Mouse (Mus musculus) gastrocnemius, adult 18-20 months (tissue): Measurements from ENCODE around the gene A730061H03Rik. TPM values are rescaled to one million over a fixed set of nuclear protein-coding genes. Genes with fewer than 3 reads are reported as not detected.
A peak's percentile ranks its signal among the peaks of the same experiment; 100 is the strongest.

Experiments used
- DNase-seq: peaks from one replicate; pipeline ENCODE4 v3.0.0; 2021; ENCODE audit warnings: low spot score
- total RNA-seq, 2 experiments: library from RNA; stranded (reverse); gene quantifications; 2 replicates each; pipeline ENCODE4 v1.2.3; 2021

Gene A730061H03Rik
- total RNA-seq, 2 experiments from 2014 or later = not detected

GRCm38 (mm10) chr14:55551794-55552193 lies 8.4 kb downstream of the A730061H03Rik start:
- DNase-seq = no peak

DNA sequence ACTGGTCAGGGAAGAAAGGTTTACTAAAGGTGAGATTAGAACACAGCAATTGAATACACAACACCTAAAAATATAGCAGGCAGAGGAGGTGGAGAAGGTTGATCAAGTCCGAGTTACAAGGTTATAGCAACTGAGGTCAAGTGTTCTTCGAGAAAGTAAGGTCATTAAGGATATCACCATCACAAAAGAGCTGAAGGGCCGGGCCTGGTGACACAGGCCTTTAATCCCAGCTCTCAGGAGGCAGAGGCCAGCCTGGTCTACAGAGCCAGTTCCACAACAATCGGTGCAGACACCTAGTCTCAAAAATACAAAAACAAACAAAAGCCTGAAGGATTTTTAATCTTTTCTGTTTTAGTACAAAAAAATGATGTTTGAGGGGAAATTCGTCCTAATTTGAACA lies 8.9 kb downstream of the A730061H03Rik start:
- no peak for DNase-seq

GRCm38 (mm10) chr14:55550191-55550590 lies 10.0 kb downstream of the A730061H03Rik start:
- no peak for DNase-seq

GRCm38 (mm10) chr14:55544334-55544733 lies 15.9 kb downstream of the A730061H03Rik start:
- no peak for DNase-seq

DNA sequence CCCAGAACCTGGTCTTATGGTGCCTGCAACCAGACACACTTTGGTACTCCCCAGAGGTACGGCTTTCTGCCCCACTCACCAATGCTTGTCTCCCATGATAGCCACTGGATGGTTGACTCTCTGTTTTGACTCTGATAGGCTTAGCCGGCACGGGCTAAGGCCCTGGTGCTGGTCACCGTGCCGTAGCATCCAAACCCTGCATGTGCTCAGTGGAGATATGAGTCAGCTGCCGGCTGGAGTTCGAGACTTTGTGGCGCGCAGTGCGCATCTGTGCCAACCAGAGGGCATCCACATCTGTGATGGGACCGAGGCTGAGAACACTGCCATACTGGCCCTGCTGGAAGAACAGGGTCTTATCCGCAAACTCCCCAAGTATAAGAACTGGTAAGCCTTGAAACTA lies 17.9 kb downstream of the A730061H03Rik start:
- no peak for DNase-seq

GRCm38 (mm10) chr14:55540787-55541321 lies 19.4 kb downstream of the A730061H03Rik start:
- peak; percentile 78 for DNase-seq

GRCm38 (mm10) chr14:55540067-55540786 lies 20.0 kb downstream of the A730061H03Rik start, which contains the start of gene Pck2:
Pck2 (plus strand) TSS chr14:55540266.
- DNase-seq = peak; percentile 86

DNA sequence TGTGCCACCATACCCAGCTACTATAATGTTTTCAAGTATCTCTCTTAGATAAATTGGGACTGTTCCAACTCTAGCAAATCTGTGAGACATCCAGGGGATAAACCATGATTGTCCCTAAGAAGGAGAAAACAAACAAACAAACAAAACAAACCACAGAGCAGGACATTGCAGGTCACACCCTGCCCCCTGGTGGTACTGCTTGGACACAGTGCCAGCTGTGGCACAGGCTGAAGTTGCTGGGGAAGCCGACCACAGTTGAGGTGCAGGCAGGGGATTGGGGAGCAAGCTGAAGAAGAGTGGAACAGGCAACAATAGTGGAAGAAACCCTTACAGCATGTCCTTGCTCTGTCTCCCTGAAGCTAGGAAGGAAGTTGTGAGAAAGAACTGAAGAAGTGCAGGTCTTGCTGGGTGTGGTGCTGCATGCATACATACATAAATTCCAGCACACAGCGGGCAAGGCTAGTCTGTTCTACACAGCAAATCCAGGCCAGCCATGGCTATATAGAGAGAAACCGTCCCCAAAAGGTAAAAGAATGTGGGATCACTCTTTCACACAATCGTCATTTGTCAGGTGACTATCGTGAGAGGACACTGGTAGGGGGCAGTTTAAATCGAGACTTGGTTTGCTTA lies 24.0 kb downstream of the A730061H03Rik start:
- no peak for DNase-seq

DNA sequence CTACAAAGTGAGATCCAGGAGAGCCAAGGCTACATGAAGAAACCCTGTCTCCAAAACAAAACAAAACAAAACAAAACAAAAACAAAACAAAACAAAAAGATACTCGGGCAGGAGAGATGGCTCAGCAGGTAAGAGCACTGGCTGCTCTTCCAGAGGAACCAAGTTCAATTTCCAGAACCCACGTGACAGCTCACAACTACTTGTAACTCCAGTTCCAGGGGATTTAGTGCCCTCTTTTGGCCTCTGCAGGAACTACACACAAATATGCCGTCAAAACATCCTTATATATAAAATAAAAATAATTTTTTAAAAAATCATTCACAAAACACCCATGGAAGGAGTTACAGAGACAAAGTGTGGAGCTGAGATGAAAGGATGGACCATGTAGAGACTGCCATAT lies 32.3 kb downstream of the A730061H03Rik start:
- DNase-seq = peak; percentile 25

DNA sequence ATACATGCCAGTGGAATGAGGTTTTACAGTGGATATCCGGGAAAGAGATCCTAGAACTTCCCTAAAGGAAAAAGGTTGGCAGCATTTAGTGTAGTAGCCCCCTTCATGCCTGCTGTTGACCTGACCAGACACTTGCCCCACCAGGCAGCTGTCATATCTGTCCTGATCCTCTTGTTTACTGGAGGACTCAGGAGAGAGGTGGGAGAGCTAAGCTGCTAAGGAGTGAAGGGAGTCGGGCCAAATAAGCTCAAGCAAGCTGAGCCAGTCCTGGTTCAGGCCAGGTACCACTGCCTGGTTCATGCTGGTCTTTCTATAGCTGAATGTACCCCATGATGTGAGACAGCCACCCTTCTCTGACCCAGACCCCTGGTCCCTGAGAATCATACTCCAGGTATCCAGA lies 33.5 kb downstream of the A730061H03Rik start:
- DNase-seq = no peak

GRCm38 (mm10) chr14:55524785-55525184 lies 35.4 kb downstream of the A730061H03Rik start, which contains the start of gene Nrl:
Nrl (minus strand) TSS chr14:55524981.
- no peak for DNase-seq

- DNase-seq = no peak
These were observed 36.1 kb downstream of the A730061H03Rik start for GRCm38 (mm10) chr14:55524062-55524461.

GRCm38 (mm10) chr14:55520451-55521361 lies 39.5 kb downstream of the A730061H03Rik start:
- DNase-seq = no peak

DNA sequence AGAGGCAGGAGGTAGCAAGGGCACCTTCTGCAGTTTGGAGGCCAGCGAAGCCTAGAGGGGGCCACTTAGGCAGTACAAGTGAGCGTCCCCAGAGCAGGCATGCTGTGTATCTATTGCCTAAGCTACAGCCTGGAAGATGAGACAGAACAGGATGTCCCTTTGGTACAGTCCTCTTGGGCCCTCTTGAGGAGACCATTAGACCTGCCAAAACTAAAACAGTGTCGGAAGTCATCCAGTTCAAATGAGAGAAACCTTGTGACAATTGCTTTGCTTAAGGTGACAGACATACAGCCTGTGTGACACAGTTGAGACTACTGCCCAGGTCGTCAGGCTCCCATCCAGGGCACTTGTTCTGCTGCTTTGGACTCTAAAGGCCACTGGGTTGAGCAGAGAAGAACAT lies 40.6 kb downstream of the A730061H03Rik start:
- no peak for DNase-seq

- DNase-seq = no peak
These were observed 41.3 kb downstream of the A730061H03Rik start for GRCm38 (mm10) chr14:55518897-55519296.

- DNase-seq = no peak
These were observed 44.4 kb downstream of the A730061H03Rik start for GRCm38 (mm10) chr14:55515846-55516245.

GRCm38 (mm10) chr14:55513927-55514326 lies 46.3 kb downstream of the A730061H03Rik start:
- DNase-seq = no peak

GRCm38 (mm10) chr14:55511037-55511436 lies 49.2 kb downstream of the A730061H03Rik start:
- DNase-seq = no peak

GRCm38 (mm10) chr14:55510125-55510731 lies 50.0 kb downstream of the A730061H03Rik start, which contains the start of gene Cpne6:
Cpne6 (plus strand) TSS chr14:55510445.
- DNase-seq = no peak
